Mouse (Mus musculus) mouse embryonic stem cell (cell line): ENCODE data around the gene Meis1.

Source experiments
- in situ Hi-C, 2 experiments: fragments of 300-500 bp; cut with MboI; formaldehyde crosslinking; loops; 1 replicate in 1 of 2; 3 replicates in 1 of 2; pipeline ENCODE4 v1.14.3; 2019 to 2020; ENCODE audit warnings: low sequenced_read_pairs in 2 of 2, low pct_unique_long_range_greater_than_20kb in 1 of 2, mixed read lengths in 1 of 2; ENCODE audit not compliant: unreplicated experiment in 1 of 2

The Meis1 gene

GRCm38 (mm10) chr11:18963202-18964136, 55.3 kb downstream of the Meis1 start:
- in situ Hi-C loops: no loop called here

GRCm38 (mm10) chr11:18959465-18959864, 59.3 kb downstream of the Meis1 start:
- in situ Hi-C loops: no loop called here

GRCm38 (mm10) chr11:18957805-18958770, 60.7 kb downstream of the Meis1 start:
- in situ Hi-C loops: no loop called here

GRCm38 (mm10) chr11:18957097-18957804, 61.5 kb downstream of the Meis1 start:
- in situ Hi-C loops: no loop called here

GRCm38 (mm10) chr11:18955969-18956368, 62.8 kb downstream of the Meis1 start:
- in situ Hi-C loops: no loop called here

- in situ Hi-C loops: no loop called here
Observed at GRCm38 (mm10) chr11:18954852-18955251, 63.9 kb downstream of the Meis1 start.

- in situ Hi-C loops: no loop called here
Observed at GRCm38 (mm10) chr11:18953892-18954291, 64.9 kb downstream of the Meis1 start.

GRCm38 (mm10) chr11:18948600-18949295, 70.0 kb downstream of the Meis1 start:
- in situ Hi-C loops: no loop called here

- in situ Hi-C loops: no loop called here
Observed at GRCm38 (mm10) chr11:18947434-18947833, 71.4 kb downstream of the Meis1 start.

GRCm38 (mm10) chr11:18945778-18946177, 73.0 kb downstream of the Meis1 start:
- in situ Hi-C loops: no loop called here

- in situ Hi-C loops: no loop called here
Observed at GRCm38 (mm10) chr11:18944972-18945625, 73.7 kb downstream of the Meis1 start.

GRCm38 (mm10) chr11:18944209-18944608, 74.6 kb downstream of the Meis1 start:
- in situ Hi-C loops: no loop called here

- in situ Hi-C loops: no loop called here
Observed at GRCm38 (mm10) chr11:18942990-18943389, 75.8 kb downstream of the Meis1 start.

GRCm38 (mm10) chr11:18940916-18941315, 77.9 kb downstream of the Meis1 start:
- in situ Hi-C loops: no loop called here

GRCm38 (mm10) chr11:18934921-18935320, 83.9 kb downstream of the Meis1 start:
- in situ Hi-C loops: no loop called here

- in situ Hi-C loops: no loop called here
Observed at GRCm38 (mm10) chr11:18931001-18931874, 87.5 kb downstream of the Meis1 start.
